Mouse (Mus musculus) ovary, postnatal 10 days (tissue): ENCODE data around the gene Kctd11.

ENCODE experiments used
- DNase-seq: peaks from one replicate; pipeline ENCODE4 v3.0.0; 2022; ENCODE audit warnings: low spot score

The Kctd11 gene

DNA sequence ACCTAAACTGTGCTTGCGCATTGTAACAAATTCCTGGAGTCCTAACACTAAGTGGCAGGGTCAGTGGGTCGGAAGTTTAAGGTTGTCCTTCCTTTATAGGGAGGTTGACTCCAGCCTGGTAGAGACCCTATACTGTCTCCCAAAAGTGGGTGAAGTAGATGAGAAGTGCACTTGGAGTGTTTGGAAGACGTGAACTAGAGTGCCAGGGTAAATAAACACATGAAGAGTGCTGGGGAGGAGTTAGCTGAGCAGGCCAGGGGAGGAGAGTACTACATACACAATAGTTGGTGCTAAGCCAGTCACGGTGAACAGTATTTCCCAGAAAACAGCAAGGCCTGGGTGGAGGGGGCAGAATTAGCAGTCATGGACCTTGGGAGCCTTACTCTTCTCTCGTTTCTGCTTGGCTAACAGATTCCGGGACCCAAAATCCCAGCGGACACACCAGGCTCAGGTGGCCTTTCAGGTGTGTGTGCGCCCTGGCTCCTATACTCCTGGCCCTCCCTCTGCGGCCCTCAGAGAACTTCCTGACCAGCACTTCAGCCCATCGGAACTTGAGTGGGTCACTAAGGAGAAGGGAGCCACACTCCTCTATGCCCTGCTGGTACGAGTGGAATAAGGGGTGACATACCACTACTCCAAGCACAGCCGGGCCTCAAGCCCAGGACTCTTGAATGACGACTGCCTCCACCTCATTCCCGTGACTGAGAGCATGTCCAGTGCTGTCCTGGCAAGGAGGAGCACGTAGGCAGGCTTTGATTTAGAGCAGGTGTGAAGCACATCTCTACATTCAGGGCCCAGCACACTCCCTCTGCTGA lies 31.7 kb upstream of the Kctd11 start:
- no peak for DNase-seq

DNA sequence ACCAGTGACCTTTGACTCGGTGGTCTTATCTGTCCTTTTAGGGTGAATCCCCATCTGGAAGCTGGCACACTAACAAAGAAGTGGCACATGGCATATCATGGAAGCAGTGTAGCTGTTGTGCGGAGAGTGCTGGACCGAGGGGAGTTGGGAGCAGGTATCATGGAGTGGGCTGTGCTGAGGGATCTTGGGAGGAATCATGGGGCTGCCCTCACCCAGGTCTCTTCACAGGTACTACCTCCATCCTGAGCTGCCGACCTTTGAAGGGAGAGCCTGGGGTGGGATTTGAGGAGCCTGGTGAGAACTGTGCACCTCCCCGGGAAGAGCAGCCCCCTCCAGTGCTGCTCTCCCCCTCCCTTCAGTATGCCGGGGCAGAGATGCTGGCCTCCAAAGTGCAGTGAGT lies 30.5 kb upstream of the Kctd11 start:
- DNase-seq, result no peak

DNA sequence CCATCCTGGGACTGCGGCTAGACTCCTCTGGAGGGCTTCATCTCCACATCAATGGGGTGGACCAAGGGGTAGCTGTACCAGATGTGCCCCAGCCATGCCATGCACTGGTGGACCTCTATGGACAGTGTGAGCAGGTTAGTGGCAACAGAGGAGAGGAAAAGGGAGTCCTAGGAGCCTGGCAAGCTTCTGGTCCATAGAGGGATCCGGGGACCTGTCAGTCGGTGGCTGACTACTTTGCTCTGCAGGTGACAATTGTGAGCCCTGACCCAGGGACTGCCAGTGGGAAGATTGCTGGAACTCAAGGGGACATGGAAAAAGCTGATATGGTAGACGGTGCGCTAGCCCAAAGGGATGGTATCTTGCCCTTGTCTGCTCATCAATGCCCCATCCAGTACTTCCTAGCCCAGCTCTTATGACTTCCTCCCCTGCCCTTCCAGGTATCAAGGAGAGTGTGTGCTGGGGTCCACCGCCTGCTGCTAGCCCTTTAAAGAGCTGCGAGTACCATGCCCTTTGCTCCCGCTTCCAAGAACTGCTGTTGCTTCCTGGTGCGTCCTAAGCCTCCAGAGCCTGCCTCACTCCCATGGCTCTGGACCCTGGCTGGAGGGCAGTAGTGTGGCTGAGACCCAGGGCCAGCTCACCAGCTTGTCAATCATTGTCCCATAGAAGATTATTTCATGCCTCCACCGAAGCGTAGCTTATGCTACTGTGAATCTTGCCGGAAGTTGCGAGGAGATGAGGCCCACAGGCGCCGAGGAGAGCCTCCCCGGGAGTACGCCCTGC lies 29.8 kb upstream of the Kctd11 start:
- no peak for DNase-seq

DNA sequence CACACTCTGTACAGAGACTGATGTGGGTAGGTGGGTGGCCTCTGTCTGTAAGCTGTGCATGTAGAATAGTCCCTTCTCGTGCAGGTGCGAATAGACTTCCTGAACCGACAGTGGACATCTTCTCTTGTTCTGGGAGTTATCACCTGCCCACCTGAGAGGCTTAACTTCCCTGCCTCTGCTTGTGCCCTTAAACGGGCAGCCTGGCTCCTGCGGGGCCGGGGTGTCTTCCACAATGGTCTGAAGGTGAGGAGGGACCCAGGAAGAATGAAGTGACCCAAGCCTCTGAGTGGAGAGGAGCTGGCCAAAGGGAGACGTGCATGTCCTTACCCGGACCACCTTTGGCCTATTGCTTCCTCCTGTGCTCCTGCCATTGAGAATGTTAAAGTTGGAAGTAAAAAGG lies 29.0 kb upstream of the Kctd11 start:
- no peak for DNase-seq

DNA sequence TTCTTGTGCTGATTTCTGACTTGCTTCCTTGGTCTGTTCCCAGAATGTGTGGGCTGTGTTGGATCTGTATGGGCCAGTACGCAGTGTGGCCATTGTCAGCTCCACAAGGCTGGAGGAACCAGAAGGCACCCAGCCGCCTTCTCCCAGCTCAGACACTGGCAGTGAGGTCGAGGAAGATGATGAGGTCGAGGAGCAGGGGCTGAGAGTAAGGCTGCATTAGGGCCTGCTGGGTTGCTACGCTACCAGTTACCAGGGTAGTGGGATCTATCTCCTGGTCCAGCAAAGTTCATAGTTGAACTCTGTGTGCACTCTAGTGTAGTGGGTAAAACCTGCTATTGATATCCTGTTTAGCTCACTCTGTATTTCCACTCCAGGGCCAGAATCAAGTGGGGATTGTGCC lies 28.0 kb upstream of the Kctd11 start:
- DNase-seq, result no peak

DNA sequence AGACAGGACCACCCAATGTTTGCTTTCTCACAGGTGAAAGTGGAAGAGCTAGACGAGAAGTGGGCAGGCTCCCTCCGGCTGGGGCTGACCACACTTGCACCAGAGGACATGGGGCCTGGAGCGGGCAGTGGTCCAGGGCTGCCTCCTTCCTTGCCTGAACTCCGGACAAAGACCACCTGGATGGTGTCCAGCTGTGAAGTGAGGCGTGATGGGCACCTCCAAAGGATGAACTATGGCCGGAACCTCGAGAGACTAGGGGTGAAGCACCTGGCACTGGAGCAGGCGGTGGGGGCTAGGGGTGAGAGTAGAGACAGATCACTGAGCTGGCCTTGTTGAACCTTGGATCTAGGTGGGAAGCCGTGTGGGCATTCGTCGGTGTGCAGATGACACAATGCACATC lies 27.4 kb upstream of the Kctd11 start:
- DNase-seq, result no peak

- DNase-seq, result no peak
Measured at GRCm38 (mm10) chr11:69904311-69904710, 23.1 kb upstream of the Kctd11 start.

DNA sequence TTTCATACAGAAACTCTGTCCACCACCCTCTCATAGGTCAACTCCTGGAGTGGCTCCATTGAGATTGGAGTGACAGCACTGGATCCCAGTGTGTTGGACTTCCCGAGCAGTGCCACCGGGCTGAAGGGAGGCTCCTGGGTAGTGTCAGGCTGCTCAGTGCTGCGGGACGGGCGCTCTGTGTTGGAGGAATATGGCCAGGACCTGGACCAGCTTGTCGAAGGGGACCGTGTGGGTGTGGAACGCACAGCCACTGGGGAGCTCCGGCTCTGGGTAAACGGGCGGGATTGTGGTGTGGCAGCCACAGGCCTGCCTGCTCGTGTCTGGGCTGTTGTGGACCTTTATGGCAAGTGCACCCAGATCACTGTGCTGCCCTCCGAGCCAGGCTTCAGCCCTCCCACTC lies 21.8 kb upstream of the Kctd11 start:
- no peak for DNase-seq

- no peak for DNase-seq
Measured at GRCm38 (mm10) chr11:69901993-69902392, 20.8 kb upstream of the Kctd11 start.

GRCm38 (mm10) chr11:69901406-69901846 lies 20.2 kb upstream of the Kctd11 start:
- DNase-seq, result peak; percentile 75

GRCm38 (mm10) chr11:69900471-69901405 lies 19.5 kb upstream of the Kctd11 start, which contains the start of the genes 2810408A11Rik and Neurl4:
Gene 2810408A11Rik (minus strand): TSS chr11:69900987.
Gene Neurl4 (plus strand): TSS chr11:69901072.
- DNase-seq, result peak; percentile 69

DNA sequence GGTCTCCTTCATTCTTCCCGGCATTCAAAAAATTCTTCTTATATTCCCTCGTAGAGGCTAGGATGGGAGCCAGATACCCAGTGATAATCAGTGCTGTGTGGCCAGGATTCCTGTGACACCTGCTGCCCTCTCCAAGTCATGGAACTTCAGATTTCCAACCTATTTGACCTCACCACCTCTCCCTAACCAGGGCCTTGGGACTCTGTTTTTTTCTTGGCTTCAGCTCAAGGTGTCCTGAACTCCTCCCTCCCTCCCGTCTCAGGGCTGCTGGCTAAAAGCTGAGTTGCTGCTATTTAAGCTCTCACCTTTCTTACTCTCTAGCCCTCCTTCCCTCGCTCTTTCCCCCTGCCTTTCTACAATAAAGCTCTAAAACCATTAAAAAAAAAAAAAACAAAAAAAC lies 18.7 kb upstream of the Kctd11 start:
- DNase-seq, result no peak

DNA sequence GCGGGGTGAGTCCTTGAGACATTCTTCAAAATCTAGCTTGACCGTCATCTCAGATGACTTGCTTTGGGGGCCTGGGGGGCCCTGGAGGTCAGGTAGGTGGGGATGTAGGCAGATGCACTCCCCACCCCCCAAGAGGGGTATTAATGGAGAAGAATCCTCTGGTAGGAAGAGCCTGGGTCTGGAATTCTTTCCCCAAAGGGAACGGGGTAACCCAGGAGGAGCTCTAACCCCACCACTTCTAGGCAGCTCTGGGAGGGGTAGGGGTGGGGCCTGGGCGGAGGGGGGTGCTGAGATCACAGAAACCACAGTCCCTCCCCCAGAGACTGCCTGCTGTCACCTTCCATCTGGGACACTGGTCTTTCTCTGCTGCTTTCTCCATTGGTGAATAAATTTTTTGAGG lies 14.1 kb upstream of the Kctd11 start, which contains the start of gene Acap1:
TSS of gene Acap1 (minus strand) at position 249 of the 400 bp plus-strand sequence.
- DNase-seq, result no peak

DNA sequence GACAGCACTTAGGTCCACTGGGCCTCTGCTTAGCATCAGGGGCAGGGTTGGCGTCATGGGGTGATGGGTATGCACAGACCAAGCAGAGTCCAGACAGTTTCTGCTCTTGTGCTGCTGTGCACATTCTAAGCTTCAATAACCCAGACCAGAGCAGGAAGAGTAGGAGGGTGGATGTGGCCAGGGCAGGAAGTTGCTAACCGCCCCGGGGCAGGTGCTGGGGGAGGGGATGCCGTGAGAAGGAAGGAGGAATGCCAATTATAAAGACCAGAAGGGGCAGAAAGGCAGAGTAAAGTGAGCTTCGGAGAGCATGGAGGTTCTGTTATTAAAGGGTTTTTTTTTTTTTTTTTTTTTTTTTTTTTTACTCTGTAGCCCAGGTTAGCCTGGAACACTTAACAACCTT lies 13.5 kb upstream of the Kctd11 start:
- DNase-seq, result no peak

DNA sequence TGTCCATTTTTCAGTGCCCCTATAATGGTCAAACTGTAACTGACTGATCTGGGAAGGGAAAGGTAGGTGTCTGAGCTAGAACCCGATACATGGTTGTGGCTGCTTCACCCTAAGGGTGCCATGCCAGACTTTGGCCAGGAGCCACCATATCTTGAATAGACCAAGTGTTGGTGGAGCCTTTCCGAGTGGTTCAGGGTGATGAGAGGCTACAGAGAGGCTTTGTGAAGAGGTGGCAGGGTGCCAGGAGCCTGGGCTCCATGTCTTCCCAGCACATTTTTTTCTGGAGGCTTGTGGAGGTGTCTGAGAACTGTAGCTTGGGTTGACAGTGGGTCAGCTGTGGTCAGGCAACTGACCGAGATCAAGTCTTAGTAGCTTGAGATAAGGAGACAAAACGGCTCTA lies 10.3 kb upstream of the Kctd11 start:
- no peak for DNase-seq

- no peak for DNase-seq
Measured at GRCm38 (mm10) chr11:69886907-69887635, 5.9 kb upstream of the Kctd11 start.

DNA sequence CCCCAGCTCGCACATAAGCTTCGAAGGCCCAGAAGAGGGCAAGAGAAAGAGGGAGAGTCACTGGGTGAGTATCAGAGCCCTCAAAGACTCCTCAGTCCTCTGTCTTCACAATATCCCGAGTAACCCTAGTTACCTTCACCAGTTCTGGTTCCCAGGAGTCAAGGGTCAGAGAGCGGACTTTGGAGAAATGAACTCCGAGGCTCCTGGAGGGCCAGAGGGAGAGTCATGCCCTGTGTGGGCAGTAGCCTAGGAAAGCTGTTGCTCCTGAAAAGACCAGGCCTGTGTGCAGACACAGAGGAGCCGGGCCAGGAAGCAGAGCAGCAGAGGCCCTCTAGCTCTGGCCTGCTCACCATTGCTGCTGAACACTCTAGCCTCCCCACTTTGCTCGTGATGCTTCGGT lies 3.5 kb upstream of the Kctd11 start:
- no peak for DNase-seq

DNA sequence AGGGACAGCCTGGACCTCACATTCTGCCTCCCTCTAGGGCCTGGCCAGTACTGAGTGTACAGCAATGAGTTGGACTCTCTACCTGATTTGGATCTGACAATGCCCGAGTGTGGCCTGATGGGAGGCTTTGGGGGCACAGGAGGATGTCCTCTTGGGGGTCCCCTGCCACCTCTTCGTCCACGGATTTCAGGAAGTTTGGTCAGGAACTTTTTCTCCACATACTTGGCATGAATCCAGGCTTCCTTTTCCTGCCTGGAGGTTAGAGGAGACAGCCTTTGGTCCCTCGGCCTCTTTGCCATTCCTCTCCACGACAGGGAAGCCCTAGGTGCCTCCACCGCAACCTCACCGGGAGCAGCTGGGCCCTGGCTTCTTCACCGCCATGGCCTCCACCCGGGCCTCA lies 3.0 kb upstream of the Kctd11 start:
- DNase-seq, result no peak

DNA sequence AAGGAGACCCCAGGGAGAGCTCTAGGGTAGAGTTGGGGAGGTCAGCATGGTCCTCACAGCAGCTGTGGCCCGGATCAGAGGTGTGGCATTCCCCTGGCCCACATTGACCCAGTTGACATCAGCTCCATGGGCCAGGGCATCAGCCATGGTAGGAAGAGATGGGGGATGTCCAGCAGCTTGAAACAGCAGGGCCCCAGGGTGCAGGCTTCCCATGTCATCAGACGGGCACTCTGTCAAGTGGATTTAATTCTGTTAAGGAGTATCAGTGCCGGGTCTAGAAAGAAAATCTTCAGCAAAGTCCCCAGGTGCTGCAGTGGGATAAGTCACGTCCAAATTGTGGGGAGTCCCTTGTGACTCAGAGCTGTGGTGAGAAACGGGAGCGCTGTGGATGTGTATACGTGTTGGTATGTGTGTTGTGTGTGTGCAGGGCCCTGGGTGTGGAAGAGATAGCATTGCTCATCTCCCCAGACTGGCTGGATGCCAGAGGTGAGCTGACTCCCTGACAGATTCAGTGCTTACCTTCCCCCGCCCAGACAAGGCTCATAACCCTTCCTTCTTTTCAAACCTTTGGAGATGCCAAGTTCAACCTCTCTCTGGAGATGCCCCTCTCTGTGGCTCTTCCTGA lies 2.4 kb upstream of the Kctd11 start:
- DNase-seq, result no peak

DNA sequence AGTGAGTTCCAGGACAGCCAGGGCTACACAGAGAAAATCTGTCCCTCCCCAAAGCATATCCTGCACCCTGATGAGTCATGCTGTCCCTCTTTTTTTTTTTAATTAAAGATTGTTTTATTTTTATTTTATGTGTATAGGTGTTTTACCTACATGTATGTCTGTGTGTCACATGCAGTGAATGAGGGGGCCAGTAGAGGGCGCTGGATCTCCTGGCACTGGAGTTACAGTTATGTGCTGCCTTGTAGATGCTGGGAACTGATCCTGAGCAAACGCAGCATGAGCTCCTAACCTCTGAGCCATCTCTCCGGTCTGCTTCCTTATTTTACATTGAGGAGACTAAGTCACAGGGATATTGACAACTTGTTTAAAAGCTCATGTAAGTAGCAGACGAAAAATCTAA lies 1.9 kb upstream of the Kctd11 start:
- no peak for DNase-seq
